8 mouse cellular contexts compared by ENCODE assay signal in the genomic region with DNA sequence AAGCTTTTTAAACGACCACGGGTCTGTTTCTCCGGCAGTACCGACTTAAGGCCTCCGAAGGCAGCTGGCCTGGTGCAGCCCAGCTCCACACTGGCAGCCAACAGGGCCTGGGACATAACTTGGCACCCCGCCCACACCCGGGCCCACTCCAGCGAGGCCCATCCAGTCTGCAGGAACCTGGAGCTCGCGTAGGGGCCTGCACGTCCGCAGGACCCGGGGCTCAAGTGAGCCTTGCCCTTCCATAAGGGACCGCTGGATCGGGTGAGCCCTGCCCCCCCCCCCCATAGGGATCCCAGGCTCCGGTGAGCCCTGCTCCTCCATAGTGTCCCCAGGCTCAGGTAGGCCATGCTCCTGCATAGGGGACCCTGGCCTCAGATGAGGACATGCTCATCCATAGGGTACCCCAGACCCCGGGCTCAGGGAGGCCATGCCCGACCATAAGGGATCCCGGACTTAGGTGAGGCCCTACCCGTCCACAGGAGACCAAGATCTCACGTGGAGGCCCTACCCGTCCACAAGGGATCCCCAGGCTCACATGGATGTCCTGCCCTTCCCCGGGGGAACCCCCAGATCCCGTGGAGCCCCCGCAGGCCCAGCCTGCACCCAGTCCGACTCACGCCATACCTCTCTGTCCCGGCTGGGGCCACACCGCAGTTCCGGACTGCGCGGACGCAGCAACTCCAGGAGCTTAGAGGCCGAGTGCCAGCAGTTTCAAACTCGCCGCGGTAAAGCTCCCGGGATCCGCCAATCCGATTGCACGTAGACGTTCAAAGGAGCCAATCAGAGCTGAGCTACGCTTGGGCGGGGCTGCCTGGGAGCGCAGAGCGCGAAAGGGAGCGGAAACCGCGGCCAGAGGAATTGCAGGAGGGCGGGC. TPM values are rescaled to one million over a fixed set of nuclear protein-coding genes. Genes with fewer than 3 reads are reported as not detected.
DNase-seq lines count a peak whose midpoint lies in the region; ATAC-seq and TF ChIP-seq lines count a peak whose summit lies in the region.

A gene (minus strand): TSS at position 727 of the 874 bp plus-strand sequence.

- peak; percentile 100 for ATAC-seq in frontal cortex, adult (ENCODE audit: low TSS enrichment)
- ATAC-seq in lung, postnatal 0 days = peak; percentile 98

- peaks cover 49% of the 10 kb centered on the region for H3K4me1 ChIP-seq in hindbrain, embryonic 10.5 days (replicated peaks)
- peaks cover 22% of the 10 kb centered on the region; the same call in 1 of the 2 replicates for H3K4me1 ChIP-seq in lung, postnatal 0 days (ENCODE audit: insufficient read depth, low read depth, low read length)

- peak; percentile 93 for DNase-seq in MEL-GATA-1-ER (ENCODE audit: extremely low read depth, low read depth)
- DNase-seq in cerebellum, adult 8-10 months = peak; percentile 91
- DNase-seq in hindbrain, embryonic 10.5 days (ENCODE audit: low spot score) = peak; percentile 98
- peak; percentile 91 for DNase-seq in layer of hippocampus, adult 9-11 months
- DNase-seq in lung, postnatal 0 days (ENCODE audit: low spot score) = peak; percentile 99
- DNase-seq in ovary, postnatal 14 days (ENCODE audit: low spot score) = peak; percentile 96
- DNase-seq in thymus, postnatal 14 days = peak; percentile 93

- peaks cover 37% of the 10 kb centered on the region for H3K36me3 ChIP-seq in hindbrain, embryonic 10.5 days
- peaks cover 3% of the 10 kb centered on the region; the same call in 1 of the 2 replicates for H3K36me3 ChIP-seq in lung, postnatal 0 days (ENCODE audit: insufficient read depth, low read length)

- H3K4me3 ChIP-seq in hindbrain, embryonic 10.5 days = peak within 1 kb of the TSS; percentile 97
- peak within 1 kb of the TSS; percentile 61 for H3K4me3 ChIP-seq in lung, postnatal 0 days (ENCODE audit: low read depth, low read length)

- H3K9ac ChIP-seq in lung, postnatal 0 days (replicated peaks; ENCODE audit: low read depth) = peak within 1 kb of the TSS; percentile 46; the same call in 1 of the 2 replicates

- under 1% methylated on average over 51 of the region's 51 CpGs for WGBS in hindbrain, embryonic 10.5 days
- under 1% methylated on average over 48 of the region's 51 CpGs for WGBS in lung, postnatal 0 days

- 0 out of 2 replicates have a peak, but pooled peaks cover under 1% of the 10 kb centered on the region for H3K9me3 ChIP-seq in hindbrain, embryonic 10.5 days
- no peaks in the 10 kb centered on the region for H3K9me3 ChIP-seq in lung, postnatal 0 days (ENCODE audit: low read length)

- TF ChIP-seq EP300 in lung, postnatal 0 days (IDR thresholded peaks at IDR 0.05) = 0 out of 2 replicates have a peak, but pooled peaks have one; percentile 37

- no peak for TF ChIP-seq CTCF in lung, postnatal 0 days (IDR thresholded peaks at IDR 0.05)

- peak within 1 kb of the TSS; percentile 93 for H3K4me2 ChIP-seq in lung, postnatal 0 days (replicated peaks; ENCODE audit: low read depth, low read length)

- H3K27me3 ChIP-seq in hindbrain, embryonic 10.5 days (ENCODE audit: insufficient read depth, poor library complexity, severe bottlenecking) = no peaks in the 10 kb centered on the region
- H3K27me3 ChIP-seq in lung, postnatal 0 days (replicated peaks; ENCODE audit: insufficient read depth, low read length) = no peaks in the 10 kb centered on the region

- H3K27ac ChIP-seq in hindbrain, embryonic 10.5 days = peak within 1 kb of the TSS; percentile 98
- peak within 1 kb of the TSS; percentile 79 for H3K27ac ChIP-seq in lung, postnatal 0 days (ENCODE audit: low read length)

RNA-seq across cellular contexts. Expression of the gene that starts here (rescaled TPM):
- 410 and 491 TPM in 2 replicates for polyA plus RNA-seq in hindbrain, embryonic 10.5 days (2016; fragmentation: Nextera tagmentation; extraction: Ambion mirVana)
- 46.4 and 46.5 TPM in 2 replicates for polyA plus RNA-seq in lung, postnatal 0 days (2015; fragmentation: Nextera tagmentation; extraction: Ambion mirVana)

Comparison
In these comparisons a context has a peak if more than half of its experiments do, and no peak if none do; other contexts are left out.
1. Peak in every context shown above with its lines: DNase-seq, ATAC-seq, H3K4me3 ChIP-seq and H3K27ac ChIP-seq.